Mouse (Mus musculus) cerebellum, adult 9-10 months (tissue): ENCODE results near the gene Slco2a1.
A peak's percentile ranks its signal among the peaks of the same experiment; 100 is the strongest.

Experiments used
- DNase-seq: peaks from one replicate; pipeline ENCODE4 v3.0.0; 2022

Slco2a1 gene

DNA sequence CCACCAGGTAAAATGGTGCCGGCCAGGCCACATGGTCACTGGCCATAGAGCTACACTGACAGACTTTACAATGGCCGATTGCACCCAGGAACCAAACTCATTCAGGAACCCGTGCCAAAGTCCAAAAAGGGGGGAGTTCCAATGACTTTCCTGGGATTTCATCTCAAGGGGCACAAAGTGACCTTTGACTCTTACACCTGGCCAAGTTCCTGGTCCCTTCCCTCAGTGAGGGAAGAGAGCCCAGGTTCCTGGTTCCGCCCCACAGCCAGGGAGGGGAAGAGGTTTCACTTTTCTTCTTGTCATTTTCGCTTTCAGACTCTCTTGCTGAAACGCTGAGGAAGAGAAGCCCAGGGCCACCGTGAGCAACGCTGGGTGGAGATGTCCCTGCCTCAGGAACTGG is at the start of gene Slco2a1:
Gene Slco2a1, plus strand, starts transcription at position 251 of the 400 bp plus-strand sequence.
- DNase-seq = no peak

DNA sequence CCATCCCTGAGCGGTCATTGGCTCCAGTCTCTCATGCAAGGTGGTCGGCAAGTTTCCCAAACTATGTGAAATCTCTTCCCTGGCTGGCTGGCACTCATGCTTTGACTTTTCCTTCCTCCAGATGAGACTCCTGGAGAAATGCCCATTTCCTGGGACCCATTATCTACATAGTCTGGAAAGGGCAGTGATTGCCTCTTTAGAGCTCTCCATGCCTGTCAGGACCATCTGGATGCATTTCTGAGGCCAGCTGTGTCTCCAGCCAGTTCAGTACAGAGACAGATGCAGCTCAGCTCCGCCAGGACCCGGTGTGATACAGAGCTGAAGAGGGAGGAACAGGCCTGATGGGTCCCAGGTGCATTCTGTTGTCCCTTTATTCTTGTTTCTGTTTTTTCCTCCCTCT is 46.3 kb upstream of the Slco2a1 start:
- DNase-seq = no peak

DNA sequence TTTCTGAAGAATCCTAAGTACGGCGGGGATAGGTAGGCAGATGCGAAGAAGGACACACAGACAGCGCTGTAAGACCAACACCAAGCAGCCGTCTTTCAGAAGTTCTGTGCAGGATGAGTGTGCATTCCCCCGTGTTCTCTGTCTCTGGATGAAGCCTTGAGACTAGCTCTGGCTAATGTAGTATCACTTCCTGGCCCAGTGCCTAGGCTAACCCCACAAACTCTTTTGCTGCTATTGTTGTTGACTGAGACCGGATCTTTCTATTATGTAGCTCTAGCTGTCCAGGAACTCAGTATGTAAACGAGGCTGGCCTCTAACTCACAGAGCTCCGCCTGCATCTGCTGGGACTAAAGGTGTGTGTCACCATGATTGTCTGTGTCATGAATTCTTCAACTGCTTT is 43.6 kb upstream of the Slco2a1 start:
- DNase-seq = no peak

DNA sequence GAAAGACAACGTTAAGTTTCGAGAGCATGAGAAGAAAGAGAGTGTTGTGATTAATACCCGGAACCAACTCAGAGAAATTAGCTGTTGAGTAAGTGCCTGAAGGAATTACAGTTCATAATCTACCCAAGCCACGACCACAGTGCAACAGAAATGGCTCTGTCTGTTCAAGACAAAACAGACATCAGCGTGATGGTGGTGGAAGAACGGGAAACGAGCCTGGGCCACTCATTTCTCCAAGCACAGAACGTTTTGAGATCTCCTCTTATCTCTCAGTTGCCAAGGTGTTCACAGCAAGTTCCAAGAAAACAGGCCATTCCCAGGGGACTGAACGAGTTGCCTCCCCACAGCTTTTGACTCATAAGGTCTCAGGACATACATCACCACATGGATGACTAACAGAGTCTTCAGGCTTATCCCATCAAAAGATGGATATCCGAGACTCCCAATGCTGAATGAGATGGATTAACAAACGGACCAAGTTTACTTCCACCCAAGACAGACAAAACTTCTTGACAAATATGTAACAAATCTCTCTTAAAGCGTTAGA is 42.0 kb upstream of the Slco2a1 start:
- no peak for DNase-seq

DNA sequence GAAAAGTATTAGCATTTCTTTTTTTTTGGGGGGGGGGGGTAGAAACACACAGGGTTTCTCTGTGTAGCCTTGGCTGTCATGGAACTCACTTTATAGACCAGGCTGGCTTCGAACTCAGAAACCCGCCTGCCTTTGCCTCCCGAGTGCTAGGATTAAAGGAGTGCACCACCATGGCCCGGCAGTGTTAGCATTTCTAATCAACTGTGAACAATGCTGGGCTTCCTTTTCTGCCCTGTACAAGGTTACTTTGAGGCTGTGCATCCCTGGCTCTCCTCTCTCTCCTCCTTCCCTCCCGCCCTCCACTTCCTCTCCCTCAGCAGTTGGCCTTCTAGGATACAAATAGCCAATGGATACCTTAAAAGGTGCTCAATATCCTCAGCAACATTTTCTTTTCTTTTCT is 39.8 kb upstream of the Slco2a1 start:
- DNase-seq = no peak

DNA sequence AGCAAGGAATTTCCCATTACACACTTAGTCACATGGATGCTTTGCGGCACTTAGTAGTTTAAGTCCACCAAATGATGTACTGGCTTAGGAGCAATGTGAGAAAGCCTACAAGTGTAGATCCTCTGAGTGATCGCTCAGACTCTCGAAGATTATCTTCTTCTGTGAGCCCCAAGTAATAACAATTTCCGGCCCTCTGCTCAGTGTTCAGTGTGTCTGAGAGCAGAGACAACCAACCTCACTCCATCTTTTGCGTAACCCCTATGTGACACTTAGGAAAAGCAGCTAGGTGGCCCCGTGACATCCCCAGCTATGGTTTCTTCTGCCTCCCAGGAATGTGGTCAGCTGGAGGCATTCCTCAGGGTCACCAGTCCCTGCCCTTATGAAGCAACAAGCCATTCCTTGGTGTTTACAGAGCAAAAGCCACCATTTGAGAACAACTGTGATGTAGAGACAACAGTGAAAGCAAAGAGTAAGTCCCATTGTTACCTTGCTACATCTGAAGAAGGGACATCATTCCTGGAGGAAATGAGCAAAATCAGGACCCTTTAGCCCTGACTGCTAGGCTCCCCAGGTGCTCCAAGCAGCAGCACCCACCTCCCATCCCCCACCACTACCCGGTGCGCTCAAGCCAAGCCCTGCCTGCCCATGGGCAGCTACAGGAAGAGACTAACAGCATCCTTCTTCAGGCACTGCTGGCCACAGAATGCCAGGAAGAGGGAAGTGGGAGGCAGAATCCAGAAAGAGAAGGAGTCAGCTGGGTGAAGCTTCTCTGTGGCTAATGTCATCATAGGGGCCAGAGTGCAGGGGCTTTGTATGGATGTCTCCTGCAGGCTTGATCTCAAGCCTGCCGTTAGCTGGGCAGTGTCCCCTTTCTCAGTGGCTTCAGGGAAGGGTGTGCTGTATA is 37.2 kb upstream of the Slco2a1 start:
- no peak for DNase-seq

DNA sequence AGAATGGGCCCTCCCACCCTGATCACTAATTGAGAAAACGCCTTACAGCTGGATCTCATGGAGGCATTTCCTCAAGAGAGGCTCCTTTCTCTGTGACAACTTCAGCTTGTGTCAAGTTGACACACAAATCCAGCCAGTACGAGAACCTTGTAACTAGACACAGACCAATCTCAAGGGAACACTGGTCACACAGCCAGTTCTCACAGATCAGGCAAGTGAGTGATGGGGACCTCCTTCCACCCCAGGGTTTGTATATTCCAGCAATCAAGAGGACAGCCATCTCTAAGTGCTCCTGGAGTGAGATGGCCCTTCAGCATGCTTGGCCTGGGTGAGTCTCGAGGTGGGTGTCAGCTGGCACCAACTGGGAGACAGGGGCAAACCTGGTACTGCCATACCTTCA is 32.6 kb upstream of the Slco2a1 start:
- no peak for DNase-seq

DNA sequence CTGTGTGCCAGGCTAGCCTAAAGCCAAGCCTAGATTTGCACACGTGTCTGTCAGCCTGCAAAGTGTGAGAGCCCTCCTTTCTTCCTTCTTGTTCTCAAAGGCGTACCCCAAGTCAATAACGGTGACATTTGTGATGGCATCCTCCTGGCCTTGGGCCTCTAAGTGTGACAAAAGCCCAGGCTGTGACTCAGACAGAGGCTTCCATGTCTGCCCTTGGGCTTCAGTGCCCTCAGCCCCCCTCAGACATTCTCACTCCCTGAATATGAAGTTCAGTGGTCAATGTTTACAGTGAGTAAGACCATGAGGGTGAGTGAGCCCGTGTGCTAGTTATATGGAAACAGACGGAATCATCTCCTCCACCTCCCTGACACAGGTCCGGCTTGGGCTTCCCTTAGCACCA is 29.8 kb upstream of the Slco2a1 start:
- DNase-seq = no peak

DNA sequence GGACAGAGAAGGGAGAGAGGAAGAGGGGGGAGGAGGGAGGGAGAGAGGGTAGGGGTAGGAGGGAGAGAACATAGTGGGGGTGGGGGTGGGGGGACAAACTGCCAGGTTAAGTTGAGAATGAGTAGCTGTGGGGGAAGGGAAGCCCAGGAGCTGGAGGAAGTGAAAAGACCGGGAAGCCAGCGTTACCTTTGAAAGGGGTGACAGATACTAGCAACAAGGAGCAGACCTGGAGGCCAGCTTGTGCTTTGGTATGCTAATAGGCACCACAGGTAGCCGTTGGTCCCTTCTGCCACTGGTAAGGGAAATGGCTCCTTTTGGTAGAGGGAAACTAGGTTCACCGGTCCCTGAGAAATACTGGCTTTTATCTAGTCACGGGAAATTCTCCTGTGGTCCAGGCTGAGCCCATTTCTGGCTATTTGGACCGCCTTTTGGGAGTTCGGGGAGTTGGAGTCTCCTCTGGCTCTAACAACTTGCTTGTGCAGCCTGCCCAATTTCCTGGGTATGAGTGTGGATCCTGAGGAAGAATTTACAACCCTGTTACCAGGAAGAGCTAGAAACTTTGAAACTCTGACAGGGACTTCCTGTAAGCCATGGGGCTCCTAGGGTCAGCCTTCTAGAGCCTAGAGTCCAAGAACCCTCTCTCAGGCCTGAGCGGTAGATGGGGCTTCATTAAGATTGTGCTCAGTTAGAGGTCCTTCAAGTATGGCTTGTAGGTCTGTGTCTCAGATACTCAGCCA is 27.0 kb upstream of the Slco2a1 start:
- no peak for DNase-seq

DNA sequence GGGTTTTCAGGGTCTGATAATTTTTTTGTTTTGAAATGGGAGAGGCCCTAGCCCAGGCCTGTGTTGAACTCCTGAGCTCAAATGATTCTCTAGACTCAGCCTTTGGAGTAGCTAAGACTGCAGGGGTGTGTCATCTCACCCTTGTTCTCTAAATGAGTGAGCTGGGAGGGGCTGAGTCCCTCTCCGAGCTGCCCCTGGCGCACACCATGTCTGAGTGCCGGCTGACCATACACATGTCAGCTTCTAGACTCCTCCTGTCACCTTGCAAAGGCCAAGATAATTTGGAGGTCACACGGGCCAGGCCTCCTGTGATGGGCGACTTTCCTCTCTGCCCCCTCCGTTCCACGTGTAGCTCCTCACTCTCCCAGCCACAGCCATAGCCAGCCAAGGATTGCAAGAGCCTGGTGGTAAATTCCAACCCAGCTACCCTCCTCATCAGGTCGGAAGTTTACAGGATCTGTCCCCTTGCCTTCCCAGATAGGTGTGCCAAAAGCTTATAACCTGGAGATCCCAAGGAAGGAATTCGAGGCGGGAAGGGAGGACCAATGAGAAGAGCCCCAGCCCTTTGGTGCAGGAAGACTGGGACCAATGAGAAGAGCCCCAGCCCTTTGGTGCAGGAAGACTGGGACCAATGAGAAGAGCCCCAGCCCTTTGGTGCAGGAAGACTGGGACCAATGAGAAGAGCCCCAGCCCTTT is 26.3 kb upstream of the Slco2a1 start:
- DNase-seq = no peak

DNA sequence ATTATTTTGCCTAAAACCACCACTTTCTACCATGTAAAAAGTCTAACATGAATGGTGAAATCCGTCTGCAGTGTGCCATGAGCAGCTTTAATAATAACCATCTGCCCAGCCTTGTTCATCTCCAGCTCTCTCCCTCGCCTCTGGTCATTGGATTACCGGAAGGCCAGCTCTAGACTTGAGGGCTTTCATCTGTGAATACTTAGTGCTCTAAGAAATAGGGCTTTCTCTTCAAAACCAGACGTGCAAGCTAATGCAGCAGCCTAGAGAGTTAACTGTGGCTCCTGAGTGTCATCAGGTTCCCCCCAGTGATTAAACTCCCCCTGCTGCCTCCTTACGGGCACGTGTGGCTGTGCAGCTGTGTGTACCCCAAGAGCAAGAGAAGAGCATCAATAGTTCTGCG is 25.2 kb upstream of the Slco2a1 start:
- no peak for DNase-seq

DNA sequence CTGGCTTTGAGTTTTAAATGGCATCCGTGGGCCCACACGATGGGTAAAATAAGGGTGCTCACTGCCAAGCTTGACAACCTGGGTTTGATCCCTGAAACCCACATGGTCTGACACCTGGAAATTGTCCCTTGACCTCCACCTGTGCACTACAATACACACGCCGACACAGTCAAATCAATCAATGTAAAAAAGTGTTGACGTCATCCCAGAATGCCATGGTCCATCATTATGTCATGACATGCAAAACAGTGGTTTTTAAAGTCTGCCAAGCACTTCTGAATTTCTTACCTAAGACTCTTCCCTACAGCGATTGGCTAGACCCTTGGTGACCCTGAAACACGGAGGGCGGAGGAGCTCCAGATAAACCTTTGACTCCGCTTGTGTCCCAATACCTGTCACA is 23.9 kb upstream of the Slco2a1 start:
- no peak for DNase-seq

DNA sequence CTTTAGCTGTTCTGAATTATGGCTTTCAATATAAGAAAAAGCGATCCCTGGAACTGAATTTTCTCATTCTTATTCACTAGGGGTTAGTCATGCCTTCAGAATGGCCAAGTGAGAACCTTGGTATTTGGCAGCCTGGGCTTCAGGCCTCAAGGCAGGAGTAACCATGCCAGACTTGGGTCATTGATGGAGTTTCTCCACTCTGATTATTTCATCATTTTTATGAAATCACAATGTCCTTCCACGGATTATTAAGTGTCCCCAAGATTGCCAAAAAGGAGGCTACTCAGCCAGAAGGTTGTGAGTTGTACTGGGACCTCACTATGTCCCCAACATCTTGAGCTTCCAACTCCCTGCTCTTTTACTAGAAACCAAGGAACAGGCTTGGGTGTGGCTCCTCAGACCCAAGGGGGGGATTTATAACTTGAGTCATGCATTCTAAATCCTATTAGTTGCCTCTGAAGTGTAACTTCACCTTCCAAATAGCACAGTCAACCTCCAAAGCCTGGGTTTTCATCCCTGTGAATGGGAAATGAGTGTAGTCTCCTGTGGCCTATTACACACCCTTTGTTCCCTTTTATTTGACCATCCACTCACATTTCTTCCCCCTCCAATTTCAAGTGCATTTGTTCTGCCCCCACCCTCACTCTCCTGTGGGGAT is 16.0 kb upstream of the Slco2a1 start:
- no peak for DNase-seq

DNA sequence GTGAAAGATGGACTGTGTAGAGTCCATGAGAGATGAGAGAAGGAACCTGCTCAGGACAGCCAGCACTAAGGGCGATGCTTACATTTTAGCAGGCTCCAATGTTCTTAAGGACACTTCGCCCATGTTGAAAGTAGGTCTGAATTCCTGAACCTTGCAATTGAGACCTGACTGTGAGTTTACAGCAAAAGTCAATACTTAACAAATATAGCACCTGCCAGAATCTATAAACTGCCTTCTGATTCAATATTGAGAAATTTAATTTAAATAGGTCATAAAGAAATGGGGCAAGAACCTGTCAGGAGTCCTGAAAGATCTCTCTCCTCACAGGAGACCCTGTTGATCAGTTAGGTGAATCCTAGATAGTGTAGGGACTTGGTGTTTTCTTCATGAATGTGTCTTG is 12.6 kb upstream of the Slco2a1 start:
- no peak for DNase-seq

DNA sequence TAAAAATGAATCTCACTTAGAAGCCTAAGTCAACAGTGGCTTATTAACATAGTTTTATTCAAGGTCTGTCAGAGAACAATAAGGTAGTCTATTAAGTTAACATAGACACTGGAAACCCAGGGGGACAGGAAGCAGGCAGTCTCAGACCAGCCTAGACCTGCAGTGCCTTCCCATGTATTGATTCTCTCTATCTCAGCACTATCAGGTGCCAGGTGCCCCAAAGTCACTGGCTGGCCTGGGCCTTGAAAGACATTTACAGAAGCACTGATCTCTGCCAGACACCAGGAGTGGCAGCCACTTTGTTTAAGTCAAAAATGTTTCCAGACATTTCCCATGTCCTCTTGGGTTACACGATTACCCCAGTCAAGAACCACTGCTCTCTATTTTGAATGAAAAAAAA is 11.4 kb upstream of the Slco2a1 start:
- no peak for DNase-seq

DNA sequence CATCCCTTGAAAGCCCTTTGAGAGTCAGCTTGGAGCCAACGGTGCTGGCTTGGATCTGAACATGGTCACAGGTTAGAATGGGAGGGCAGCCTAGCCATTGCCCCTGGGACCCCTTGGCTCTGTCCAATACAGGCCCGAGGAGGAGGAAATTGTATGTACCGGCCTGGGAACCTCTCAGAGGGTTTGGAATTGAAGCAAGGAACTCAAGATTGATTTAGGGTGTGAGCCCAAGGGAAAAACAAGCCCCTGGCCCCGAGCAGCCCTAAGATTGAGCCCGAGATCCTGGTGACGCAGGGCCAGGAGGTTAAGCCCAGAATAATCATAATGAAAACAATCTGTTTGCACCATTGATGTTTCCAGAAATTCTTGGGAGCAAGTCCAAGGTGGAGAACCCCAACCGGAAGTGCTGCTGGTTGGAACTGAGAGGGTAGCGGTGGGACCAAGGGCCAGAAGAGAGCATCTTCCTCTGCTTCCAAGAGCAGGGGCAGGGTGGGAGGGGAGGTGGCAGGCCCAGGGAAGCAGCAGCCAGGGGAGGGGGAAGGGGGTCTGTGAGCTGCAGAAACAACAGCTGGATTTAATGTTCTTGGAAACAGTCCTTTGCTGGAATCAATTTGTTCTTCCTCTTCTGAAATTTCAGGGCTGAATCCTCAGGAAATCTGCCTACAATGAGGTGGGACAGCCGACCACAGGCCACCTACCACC is 10.6 kb upstream of the Slco2a1 start:
- DNase-seq = no peak

DNA sequence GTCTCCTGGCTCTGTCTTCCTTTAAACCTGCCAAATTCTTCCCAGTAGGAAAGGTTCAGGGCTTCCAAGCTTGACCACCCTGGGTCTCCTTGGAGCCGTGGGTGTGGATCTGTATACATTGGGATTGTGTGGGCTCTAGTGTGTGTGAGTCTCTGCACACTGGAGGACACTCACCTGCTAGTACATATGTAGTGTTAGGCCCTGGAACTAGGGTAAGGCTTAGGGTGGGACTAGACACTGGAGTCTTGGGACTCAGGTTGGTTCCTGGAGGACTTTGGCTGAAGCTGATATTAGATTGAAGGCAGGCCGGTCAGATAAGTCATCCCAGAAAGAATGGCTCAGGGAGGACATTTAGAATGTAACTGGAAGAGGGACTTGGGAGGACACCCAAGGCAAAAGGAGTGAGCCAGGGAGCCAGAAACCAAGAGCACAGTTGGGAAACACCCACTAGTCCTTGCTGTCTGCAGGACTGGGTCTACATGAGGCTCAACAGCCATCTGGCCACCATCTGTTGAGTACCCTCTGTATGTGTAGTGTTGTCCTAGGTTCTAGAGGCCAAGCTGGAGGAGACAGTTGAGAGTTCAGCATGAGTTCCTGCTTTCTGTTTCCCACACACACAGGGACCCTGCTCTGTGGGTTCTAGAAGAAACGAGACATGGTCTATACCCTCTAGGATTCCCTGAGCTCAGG is 9.4 kb upstream of the Slco2a1 start:
- peak; percentile 9 for DNase-seq

DNA sequence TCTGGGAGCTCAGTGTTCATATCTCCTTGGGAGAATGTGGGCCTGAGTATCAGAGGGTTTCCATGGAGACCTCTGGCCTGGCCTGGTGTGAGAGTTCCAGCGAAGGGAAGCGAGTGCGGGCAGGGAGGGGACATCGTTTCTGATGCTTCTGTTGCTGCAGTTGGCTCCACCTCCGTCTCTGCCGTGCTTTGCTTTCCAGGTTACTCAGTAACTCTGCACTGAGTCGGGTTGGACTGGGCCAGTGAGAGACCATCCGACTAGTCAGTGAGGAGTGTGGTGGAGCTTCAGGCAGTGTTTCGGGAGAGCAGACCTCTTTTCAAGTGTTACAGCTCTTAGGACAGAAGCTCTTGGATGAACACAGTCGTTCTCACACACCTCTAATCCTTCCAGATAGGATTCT is 8.6 kb upstream of the Slco2a1 start:
- no peak for DNase-seq

DNA sequence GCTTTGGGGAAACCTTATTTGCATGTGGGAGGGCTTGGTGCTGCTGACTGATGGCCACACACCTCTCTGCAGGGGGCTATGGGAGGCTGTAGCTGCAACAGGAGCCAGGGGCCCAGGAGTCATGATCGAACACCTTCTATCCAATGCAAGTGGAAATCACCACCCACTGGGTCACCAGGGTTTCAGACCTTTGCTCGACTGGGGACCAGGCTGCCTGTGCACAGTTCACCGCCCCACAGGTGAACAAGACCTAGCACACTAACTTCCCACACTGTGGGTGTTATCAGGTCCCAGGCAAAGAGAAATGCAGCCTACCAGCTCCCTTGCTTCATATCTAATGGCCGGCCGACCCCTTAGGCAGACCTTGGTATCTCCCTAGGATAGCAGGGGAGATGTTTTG is 8.1 kb upstream of the Slco2a1 start:
- DNase-seq = no peak

DNA sequence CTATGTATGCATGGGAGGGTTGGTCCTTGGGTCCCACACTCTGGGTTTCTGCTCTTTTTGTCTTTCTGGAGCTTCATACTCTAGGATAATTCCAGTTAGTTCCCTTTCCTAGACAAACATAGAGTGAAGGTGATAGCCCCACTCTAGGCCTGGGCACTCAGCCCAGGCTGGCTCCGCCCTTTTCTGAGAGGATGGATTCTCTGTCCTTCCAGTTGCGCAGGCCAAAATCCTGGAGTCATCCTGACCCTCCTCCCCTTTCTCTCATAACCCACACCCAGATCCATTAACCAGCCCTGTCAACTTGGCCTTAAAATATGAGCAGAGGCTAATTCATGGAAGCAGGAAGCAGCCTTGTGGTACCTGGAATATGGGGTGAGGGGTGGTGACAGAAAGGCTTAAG is 6.7 kb upstream of the Slco2a1 start:
- no peak for DNase-seq

DNA sequence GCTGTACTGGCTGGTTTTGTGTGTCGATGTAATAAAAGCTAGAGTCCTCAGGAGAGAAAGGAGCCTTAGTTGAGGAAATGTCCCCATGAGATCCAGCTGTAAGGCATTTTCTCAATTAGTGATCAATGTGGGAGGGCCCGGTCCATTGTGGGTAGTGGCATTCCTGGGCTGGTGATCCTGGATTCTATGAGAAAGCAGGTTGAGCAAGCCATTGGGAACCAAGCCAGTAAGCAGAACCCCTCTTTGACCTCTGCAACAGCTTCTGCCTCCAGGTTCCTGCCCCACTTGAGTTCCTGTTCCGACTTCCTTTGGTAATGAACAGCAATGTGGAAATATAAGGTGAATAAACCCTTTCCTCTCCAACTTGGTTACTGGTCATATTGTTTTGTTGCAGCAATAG is 6.1 kb upstream of the Slco2a1 start:
- no peak for DNase-seq

DNA sequence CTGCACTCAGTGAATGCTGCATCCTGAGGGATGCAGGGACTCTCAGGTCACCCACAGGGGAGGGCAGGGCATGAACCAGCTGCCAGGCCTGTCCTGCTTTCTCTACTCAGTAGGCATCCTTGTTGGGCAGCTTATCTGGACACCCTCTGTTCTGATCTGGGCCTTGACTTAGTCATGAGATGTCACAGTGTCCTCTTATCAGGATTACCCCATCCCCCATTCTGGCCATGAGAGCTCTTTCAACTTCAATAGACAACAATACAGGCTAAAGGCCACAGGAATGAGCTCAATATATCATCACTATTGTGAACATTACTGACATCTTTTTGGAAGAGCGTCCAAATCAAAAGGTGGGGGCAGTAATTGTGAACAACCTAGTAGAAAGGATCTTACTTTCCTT is 3.4 kb upstream of the Slco2a1 start:
- no peak for DNase-seq
